Mouse (Mus musculus) right cerebral cortex, adult 18-20 months (tissue): ENCODE data around the gene Ptprc.

Experiments used
- DNase-seq: peaks from one replicate; pipeline ENCODE4 v3.0.0; 2022; ENCODE audit warnings: mixed read lengths

Ptprc gene

DNA sequence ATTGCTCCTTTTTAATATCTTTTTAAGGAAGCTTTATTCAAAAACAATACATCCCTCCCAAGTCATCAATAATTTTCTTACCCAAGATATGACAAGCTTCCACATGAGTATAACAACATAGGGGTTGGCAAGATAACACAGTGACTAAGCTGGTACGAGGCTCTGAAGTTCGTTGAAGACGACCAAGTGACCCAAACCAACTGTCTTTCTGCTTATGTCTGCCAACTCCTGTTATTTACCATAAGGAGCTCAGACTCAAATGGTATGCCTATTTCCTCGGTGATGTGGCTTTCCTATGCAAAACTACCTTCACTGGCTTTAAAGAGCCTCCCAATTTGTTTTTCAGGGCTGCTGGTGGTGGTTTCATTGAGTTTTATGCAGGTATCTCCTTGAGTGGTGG lies at the start of gene Ptprc:
Gene Ptprc (minus strand): TSS at position 215 of the 400 bp plus-strand sequence.
- no peak for DNase-seq

- no peak for DNase-seq
Observed at GRCm38 (mm10) chr1:138214736-138215458, 39.4 kb upstream of the Ptprc start.

DNA sequence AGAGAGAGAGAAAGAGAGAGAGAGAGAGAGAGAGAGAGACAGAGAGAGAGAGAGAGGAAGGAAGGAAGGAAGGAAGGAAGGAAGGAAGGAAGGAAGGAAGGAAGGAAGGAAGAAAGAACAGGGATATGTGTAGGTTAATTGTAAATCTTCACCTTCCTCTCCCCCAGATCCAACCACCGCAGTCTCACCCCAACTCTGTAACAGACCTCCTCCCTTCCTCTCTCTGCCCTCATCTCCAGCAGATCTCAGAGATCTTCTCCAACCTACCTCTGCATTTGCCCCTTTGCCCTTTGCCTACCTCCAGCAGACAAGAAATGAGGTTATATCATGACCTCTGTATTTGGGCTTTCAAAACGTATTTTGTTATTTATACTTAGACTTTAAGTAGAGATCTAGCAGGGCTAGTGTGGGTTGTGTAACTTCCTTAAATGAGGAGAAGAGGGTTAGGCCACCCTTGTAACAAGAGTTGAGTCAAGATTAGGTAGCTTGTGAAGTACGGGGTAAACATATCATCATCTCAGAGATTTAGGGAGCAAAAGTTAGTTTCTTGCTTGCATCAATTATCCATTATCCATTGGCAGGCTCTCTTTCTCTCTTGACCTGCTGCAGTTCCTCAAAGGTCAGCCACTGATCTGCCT lies 35.0 kb upstream of the Ptprc start:
- DNase-seq: no peak

DNA sequence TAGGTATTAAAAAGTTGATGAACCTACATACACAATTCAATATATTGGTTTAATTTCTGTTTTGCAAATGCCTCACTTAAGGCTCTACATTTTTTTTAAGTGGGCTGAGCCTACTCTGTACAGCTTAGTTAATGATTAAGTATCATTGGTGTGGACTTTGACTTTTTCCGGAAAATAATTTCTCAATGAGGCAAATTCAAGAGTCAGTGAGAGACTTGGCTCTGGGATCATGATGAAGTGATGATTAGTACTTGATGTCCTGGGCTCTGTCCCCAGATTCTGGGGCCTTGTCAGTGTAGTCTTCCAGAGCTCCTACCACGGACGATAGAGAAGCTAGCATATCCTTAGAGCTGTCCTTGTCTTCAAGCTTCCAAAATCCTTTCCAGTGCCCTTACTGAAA lies 34.2 kb upstream of the Ptprc start:
- no peak for DNase-seq

DNA sequence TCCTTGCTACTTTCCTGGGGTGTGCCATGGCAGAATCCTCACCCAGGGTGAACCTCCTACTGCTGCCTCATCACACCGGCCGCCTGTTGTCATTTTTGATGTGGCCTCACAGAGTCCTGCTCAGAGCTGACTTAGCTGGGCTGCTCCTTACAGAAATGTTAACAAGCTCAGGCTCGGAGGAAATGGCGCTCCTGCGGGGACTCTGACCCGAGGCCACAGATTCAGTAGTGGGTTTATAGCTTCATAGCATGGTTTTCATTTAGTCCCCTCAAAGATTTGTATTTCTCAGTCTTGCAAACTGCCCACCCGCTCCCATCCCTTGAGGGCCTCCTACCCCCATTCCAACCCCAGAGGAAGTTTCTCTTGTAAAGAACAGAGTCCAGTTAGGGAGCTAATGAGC lies 30.5 kb upstream of the Ptprc start:
- no peak for DNase-seq

- DNase-seq: peak; percentile 44
Observed at GRCm38 (mm10) chr1:138191689-138192508, 16.4 kb upstream of the Ptprc start.

DNA sequence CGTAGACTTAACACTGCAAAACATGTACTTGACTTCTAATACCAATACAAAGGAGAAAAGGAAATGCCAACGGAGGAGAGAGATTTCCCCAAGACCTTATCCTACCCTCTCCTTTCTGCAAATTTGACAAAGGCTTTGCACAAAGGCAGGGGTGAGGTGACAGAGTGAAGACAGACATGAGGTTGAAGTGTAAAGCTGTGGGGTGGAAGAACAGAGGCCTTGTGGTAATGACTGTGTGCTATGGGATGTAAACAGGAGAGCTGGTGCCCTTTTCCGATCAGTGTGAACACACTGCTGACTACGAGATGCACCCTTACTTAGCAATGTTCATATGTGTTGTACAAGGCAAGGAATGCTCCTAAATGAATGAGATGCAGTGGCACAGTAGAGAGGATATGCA lies 12.6 kb upstream of the Ptprc start:
- DNase-seq: no peak

- no peak for DNase-seq
Observed at GRCm38 (mm10) chr1:138185904-138186303, 10.4 kb upstream of the Ptprc start.

DNA sequence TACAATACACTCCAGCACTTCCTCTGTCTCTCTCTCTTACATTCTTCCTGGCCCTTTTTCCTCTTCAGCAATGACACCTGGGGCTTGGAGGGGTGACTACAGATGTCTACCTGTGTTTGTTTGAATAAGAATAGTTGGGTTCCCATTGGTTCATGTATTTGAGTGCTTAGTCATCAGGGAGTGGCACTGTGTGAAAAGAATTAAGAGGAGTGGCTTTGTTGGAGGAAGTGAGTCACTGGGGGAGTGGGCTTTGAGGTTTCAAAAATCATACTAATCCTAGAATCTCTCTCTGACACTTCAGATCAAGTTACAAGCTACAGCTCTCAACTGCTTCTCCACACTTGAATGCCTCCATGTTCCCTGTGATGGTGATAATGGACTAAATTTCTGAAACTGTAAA lies 4.6 kb upstream of the Ptprc start:
- no peak for DNase-seq

GRCm38 (mm10) chr1:138174705-138175492 lies 609 bp downstream of the Ptprc start:
- no peak for DNase-seq

DNA sequence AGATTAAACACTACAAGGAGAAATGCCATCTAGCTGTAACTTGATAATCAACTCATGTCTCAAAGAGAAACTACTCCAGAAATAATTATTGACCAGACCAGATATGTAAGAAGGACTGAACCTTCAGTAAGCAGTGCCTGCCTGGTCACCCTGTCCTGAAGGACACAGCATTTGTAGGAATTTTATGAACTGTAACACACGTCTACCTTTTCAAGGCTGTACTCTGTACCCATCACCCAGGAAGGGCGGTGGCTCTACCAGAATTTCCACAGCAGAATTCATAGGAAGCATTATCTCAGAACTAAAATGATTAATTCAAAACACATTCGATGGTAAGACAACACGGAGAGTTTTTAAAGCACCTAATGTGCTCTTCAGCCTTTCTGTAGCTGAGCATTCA lies 1.4 kb downstream of the Ptprc start:
- DNase-seq: no peak

GRCm38 (mm10) chr1:138173669-138174068 lies 1.8 kb downstream of the Ptprc start:
- DNase-seq: no peak

GRCm38 (mm10) chr1:138172547-138172946 lies 3.0 kb downstream of the Ptprc start:
- DNase-seq: no peak

DNA sequence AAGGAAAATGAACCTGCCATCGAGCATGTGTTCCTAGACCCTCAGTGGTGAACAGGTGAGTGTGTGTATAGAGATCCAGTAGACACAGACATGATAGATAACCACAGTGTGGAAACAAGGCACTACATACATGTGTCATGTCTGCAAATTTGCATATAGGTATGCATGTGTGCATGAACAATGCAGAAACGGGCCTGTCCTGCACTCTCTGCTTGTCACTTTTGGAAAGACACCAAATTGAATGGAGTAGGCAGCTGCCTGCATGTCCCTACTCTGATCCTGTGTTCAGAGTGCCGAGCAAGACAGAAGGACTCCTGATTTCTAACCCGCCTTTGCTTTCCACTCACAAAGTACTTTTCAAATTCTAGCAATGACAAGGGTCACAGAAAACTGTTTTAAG lies 3.4 kb downstream of the Ptprc start:
- no peak for DNase-seq

- no peak for DNase-seq
Observed at GRCm38 (mm10) chr1:138166233-138166771, 9.2 kb downstream of the Ptprc start.

DNA sequence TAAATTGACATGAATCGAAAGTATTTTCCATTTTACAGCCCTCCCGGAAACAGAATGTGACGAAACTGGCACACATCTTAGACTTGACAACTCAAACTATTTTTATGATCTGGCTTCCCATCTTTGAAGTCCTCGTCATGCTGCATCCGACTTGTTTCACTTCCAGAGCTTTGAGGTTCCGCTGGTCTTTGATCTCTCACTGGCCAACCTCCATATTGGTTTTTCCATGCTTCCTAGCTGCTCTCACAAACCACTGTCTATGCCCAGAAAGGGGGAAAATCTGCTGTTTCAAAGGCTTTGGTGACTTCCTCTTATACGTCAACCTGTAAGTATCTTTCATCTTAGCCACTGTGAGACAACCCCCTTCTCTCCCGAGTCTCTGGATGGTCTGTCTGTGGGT lies 12.9 kb downstream of the Ptprc start:
- no peak for DNase-seq

DNA sequence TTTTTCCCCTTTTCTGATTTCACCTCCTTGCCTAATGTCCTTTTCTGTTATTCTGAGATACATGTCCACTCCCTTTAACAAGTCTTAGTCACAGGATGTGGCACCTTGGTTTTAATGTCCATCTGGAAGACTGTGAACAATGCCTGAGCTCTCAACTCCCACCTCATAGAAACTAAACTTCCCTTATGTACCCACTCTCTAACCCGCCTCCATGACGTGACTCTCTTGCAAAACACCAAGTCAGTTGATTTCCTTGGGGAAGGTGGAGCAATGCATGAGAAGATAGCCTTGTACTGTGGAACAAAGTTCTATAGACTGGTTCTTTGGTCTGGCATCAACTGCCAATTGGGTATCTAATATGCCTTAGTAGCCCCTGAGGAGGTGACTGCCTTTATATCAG lies 16.6 kb downstream of the Ptprc start:
- DNase-seq: no peak

GRCm38 (mm10) chr1:138158236-138158635 lies 17.3 kb downstream of the Ptprc start:
- DNase-seq: no peak

GRCm38 (mm10) chr1:138157709-138158108 lies 17.8 kb downstream of the Ptprc start:
- DNase-seq: no peak

DNA sequence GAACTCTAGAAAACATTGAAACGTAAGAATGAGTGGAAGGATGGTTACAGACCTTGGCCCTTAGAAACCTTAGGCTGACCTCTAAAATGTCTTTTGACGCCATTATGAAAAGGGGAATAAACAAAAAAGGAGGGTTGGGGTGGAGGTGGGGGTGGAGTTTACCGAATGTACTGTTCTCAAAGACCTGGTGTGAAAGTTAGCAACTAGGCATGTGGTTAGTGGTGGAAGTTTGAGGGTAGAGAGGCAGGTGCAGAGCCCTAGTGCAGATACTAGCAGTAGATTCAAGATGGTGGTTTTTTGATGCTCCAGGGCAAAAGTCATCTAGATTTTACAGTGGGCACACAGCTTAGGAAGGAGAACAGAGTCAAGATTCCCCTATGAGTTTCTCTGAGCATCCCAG lies 18.5 kb downstream of the Ptprc start:
- no peak for DNase-seq

DNA sequence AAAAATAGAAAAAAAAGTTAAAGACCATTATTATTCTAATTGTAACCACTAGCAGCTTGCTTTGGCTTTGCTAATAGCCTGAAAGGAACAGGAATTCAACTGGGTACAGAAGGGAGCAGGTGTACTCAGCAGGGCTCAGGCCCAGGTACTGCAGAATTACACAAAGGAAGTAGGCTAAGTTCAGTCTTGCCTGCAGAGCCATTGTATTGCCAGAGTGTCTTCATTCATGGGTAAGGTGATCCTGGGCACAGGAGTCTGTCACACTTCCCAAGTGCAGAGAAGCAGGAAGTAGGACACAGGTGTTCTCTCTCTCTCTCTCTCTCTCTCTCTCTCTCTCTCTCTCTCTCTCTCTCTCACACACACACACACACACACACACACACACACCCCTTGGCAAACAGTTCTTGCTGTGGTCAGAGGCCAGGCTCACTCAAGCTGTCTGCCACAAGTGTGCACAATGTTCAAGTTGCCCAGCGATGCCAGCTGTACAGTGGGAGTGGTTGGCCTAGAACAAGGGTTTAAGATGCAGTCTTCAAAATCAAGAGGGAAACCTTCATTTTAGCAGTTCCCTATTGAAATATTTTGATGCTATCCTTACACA lies 21.2 kb downstream of the Ptprc start:
- DNase-seq: no peak

GRCm38 (mm10) chr1:138153126-138153525 lies 22.4 kb downstream of the Ptprc start:
- DNase-seq: no peak
